ENCODE assay signal across 11 mouse cellular contexts in the genomic region with DNA sequence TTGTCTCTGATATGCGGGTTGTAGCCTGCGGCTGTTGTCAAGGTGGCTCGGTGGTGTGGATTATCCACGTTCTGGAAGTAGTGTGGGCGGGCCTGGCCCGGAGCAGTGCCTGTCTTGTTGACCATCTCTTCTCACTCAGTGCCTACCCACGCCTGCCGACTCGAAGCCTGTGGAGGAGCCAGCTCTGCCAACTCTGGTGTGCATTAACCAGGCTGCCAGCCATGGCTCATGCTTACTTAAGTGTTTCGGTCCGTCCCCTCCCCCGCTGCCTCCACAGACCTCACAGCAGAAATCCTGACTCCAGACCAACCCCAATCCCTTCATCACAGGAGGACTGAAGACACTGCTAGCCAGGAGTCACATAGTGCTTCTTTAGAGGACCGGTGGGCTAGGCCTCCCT. TPM values are rescaled to one million over a fixed set of nuclear protein-coding genes. Genes with fewer than 3 reads are reported as not detected.
DNase-seq lines count a peak whose midpoint lies in the region; ATAC-seq and TF ChIP-seq lines count a peak whose summit lies in the region.
"Had no signal": no experiment of that assay in that cellular context is flagged by ENCODE, and none has a peak within 500 bp of the region (broad histone marks: within the 10 kb centered on the region; RNA-seq: fewer than 3 reads in every experiment).

No protein-coding gene starts in this region.

- H3K27me3 ChIP-seq in heart, embryonic 16.5 days (ENCODE audit: control insufficient read depth, insufficient read depth, low read length), result no peaks in the 10 kb centered on the region
- no peaks in the 10 kb centered on the region for H3K27me3 ChIP-seq in kidney, postnatal 0 days (ENCODE audit: insufficient read depth, low read length)
- no peaks in the 10 kb centered on the region for H3K27me3 ChIP-seq in myocyte (ENCODE audit: control insufficient read depth, insufficient read depth, insufficient read length)
- H3K27me3 ChIP-seq in midbrain, embryonic 16.5 days (ENCODE audit: control insufficient read depth, insufficient read depth, low read depth, low read length), result peaks cover 4% of the 10 kb centered on the region

- TF ChIP-seq CTCF in kidney, postnatal 0 days (IDR thresholded peaks at IDR 0.05; ENCODE audit: low read depth), result no peak

- H3K4me2 ChIP-seq in heart, embryonic 16.5 days (ENCODE audit: low read depth, low read length), result no peak overlapping the region
- no peak overlapping the region for H3K4me2 ChIP-seq in kidney, postnatal 0 days (ENCODE audit: low read length)
- peak overlapping the region; percentile 76 for H3K4me2 ChIP-seq in myocyte (ENCODE audit: low read depth)
- H3K4me2 ChIP-seq in midbrain, embryonic 16.5 days (ENCODE audit: low read length), result no peak overlapping the region

- ATAC-seq in heart, embryonic 16.5 days (replicated peaks; ENCODE audit: extremely low read depth, insufficient read depth, low FRiP score), result no peak
- peak; percentile 84 for ATAC-seq in frontal cortex, adult (ENCODE audit: low TSS enrichment)
- ATAC-seq in kidney, postnatal 0 days (replicated peaks; ENCODE audit: low FRiP score, low read depth), result no peak
- no peak for ATAC-seq in midbrain, embryonic 16.5 days

- H3K79me2 ChIP-seq in myocyte (ENCODE audit: control insufficient read depth, insufficient read depth), result peaks cover 58% of the 10 kb centered on the region

- H3K36me3 ChIP-seq in heart, embryonic 16.5 days (ENCODE audit: control insufficient read depth, insufficient read depth), result peaks cover 3% of the 10 kb centered on the region
- H3K36me3 ChIP-seq in kidney, postnatal 0 days (ENCODE audit: insufficient read depth, low read length), result no peaks in the 10 kb centered on the region
- no peaks in the 10 kb centered on the region for H3K36me3 ChIP-seq in myocyte (ENCODE audit: control insufficient read depth, insufficient read depth)
- no peaks in the 10 kb centered on the region for H3K36me3 ChIP-seq in midbrain, embryonic 16.5 days (ENCODE audit: control insufficient read depth, insufficient read depth, low read length)
- H3K36me3 ChIP-seq: embryonic facial prominence, embryonic 12.5 days had no signal

- no peak overlapping the region for H3K4me3 ChIP-seq in heart, embryonic 16.5 days (ENCODE audit: low read length)
- H3K4me3 ChIP-seq in kidney, postnatal 0 days (replicated peaks; ENCODE audit: low read depth, low read length), result no peak overlapping the region
- H3K4me3 ChIP-seq in myocyte, result no peak overlapping the region
- no peak overlapping the region for H3K4me3 ChIP-seq in midbrain, embryonic 16.5 days (ENCODE audit: low read depth, low read length)
- H3K4me3 ChIP-seq: embryonic facial prominence, embryonic 12.5 days had no signal

- no peak for TF ChIP-seq POLR2A in myocyte (IDR thresholded peaks at IDR 0.05; ENCODE audit: insufficient read length, low read depth)

- no peak overlapping the region for H3K9ac ChIP-seq in heart, embryonic 16.5 days (ENCODE audit: low read length)
- H3K9ac ChIP-seq in kidney, postnatal 0 days (ENCODE audit: low read depth, low read length), result no peak overlapping the region
- no peak overlapping the region for H3K9ac ChIP-seq in midbrain, embryonic 16.5 days (ENCODE audit: low read depth, low read length)
- H3K9ac ChIP-seq: embryonic facial prominence, embryonic 12.5 days had no signal

- peak overlapping the region; percentile 88; the same call in 1 of the 2 replicates for H3K27ac ChIP-seq in heart, embryonic 16.5 days (ENCODE audit: low read length)
- peak overlapping the region; percentile 62; the same call in 1 of the 2 replicates for H3K27ac ChIP-seq in kidney, postnatal 0 days
- no peak overlapping the region for H3K27ac ChIP-seq in midbrain, embryonic 16.5 days (ENCODE audit: low read length)

- no peaks in the 10 kb centered on the region for H3K9me3 ChIP-seq in heart, embryonic 16.5 days (replicated peaks; ENCODE audit: control insufficient read depth, low read length)
- no peaks in the 10 kb centered on the region for H3K9me3 ChIP-seq in kidney, postnatal 0 days (replicated peaks; ENCODE audit: low read length)
- no peaks in the 10 kb centered on the region for H3K9me3 ChIP-seq in midbrain, embryonic 16.5 days (replicated peaks; ENCODE audit: control insufficient read depth, low read length, poor library complexity, severe bottlenecking)
- H3K9me3 ChIP-seq: embryonic facial prominence, embryonic 12.5 days had no signal

- no peak overlapping the region for H3ac ChIP-seq in myocyte (ENCODE audit: control insufficient read depth, insufficient read length)

- intact Hi-C loops in heart, postnatal 14 days (cut with DNase I), result no loop called here

- H3K4me1 ChIP-seq in heart, embryonic 16.5 days (ENCODE audit: control insufficient read depth, insufficient read depth, low read length), result peaks cover 81% of the 10 kb centered on the region
- peaks cover 75% of the 10 kb centered on the region for H3K4me1 ChIP-seq in kidney, postnatal 0 days (replicated peaks; ENCODE audit: insufficient read depth, low read length)
- peaks cover 6% of the 10 kb centered on the region; the same call in 1 of the 2 replicates for H3K4me1 ChIP-seq in midbrain, embryonic 16.5 days (ENCODE audit: control insufficient read depth, insufficient read depth, low read length)

- 52% methylated on average over 13 of the region's 13 CpGs for WGBS in heart, embryonic 16.5 days
- WGBS in kidney, postnatal 0 days, result 53% methylated on average over 13 of the region's 13 CpGs
- 72% methylated on average over 13 of the region's 13 CpGs for WGBS in midbrain, embryonic 16.5 days

- DNase-seq in heart, postnatal 14 days, result no peak
- no peak for DNase-seq in kidney, postnatal 0 days (ENCODE audit: low spot score)
- no peak for DNase-seq in thymus, postnatal 36 days
- DNase-seq in gastrocnemius, postnatal 4 days (ENCODE audit: low spot score in 2 of 2), result no peak
- DNase-seq: adrenal gland, postnatal 25 days had no signal

TF ChIP-seq in myocyte, 11 proteins besides CTCF, POLR2A, EP300 and RAD21:
- peak; percentile 35 for TF ChIP-seq POLR2AphosphoS2 (IDR thresholded peaks at IDR 0.05; ENCODE audit: insufficient read length, low read depth)
- no peak for TF ChIP-seq TCF12 (IDR thresholded peaks at IDR 0.05; ENCODE audit: insufficient read depth, poor library complexity, severe bottlenecking)
- TF ChIP-seq CEBPB (IDR thresholded peaks at IDR 0.05; ENCODE audit: insufficient read depth, poor library complexity, severe bottlenecking), result no peak

RNA-seq across cellular contexts. Expression of a gene that starts 4.7 kb away (rescaled TPM):
- polyA plus RNA-seq in heart, embryonic 16.5 days (2015; fragmentation: Nextera tagmentation; extraction: Ambion mirVana), result 29.3 and 38.6 TPM in 2 replicates
- 10 to 100 TPM; 26.1 to 28.4 TPM for total RNA-seq in heart, postnatal 14 days (2021)
- 18.1 and 19.8 TPM in 2 replicates for polyA plus RNA-seq in kidney, postnatal 0 days (2015; fragmentation: Nextera tagmentation; extraction: Ambion mirVana)
- 58.3 TPM for polyA plus RNA-seq in myocyte (2012; fragmentation: generic; extraction: Trizol)
- 7.3 and 7.8 TPM in 2 replicates for polyA plus RNA-seq in midbrain, embryonic 16.5 days (2015; fragmentation: Nextera tagmentation; extraction: Ambion mirVana)
- total RNA-seq in gastrocnemius, postnatal 4 days (2021), result 10 to 100 TPM; 44.4 to 46.1 TPM

RNA-seq across cellular contexts. Expression of a gene that starts 5.1 kb away (rescaled TPM):
- 0.22 TPM in 2 replicates for polyA plus RNA-seq in heart, embryonic 16.5 days (2015; fragmentation: Nextera tagmentation; extraction: Ambion mirVana)
- not detected for total RNA-seq in heart, postnatal 14 days (2021)
- 0.11 TPM in 1 of 2 replicates, not detected in the other for polyA plus RNA-seq in kidney, postnatal 0 days (2015; fragmentation: Nextera tagmentation; extraction: Ambion mirVana)
- 0.85 TPM for polyA plus RNA-seq in myocyte (2012; fragmentation: generic; extraction: Trizol)
- polyA plus RNA-seq in midbrain, embryonic 16.5 days (2015; fragmentation: Nextera tagmentation; extraction: Ambion mirVana), result not detected in 2 replicates
- total RNA-seq in gastrocnemius, postnatal 4 days (2021), result 1 to 10 TPM; 1.1 to 1.6 TPM
- total RNA-seq: ES-E14 had no signal

RNA-seq across cellular contexts. Expression of a gene that starts 58.6 kb away (rescaled TPM):
- 7.5 and 8.2 TPM in 2 replicates for polyA plus RNA-seq in heart, embryonic 16.5 days (2015; fragmentation: Nextera tagmentation; extraction: Ambion mirVana)
- total RNA-seq in heart, postnatal 14 days (2021), result 10 to 100 TPM in 1 of 2 experiments, 1 to 10 TPM in 1; 9.9 to 11.7 TPM
- 8.4 and 8.5 TPM in 2 replicates for polyA plus RNA-seq in kidney, postnatal 0 days (2015; fragmentation: Nextera tagmentation; extraction: Ambion mirVana)
- polyA plus RNA-seq in myocyte (2012; fragmentation: generic; extraction: Trizol), result 9.4 TPM
- 2.2 and 2.7 TPM in 2 replicates for polyA plus RNA-seq in midbrain, embryonic 16.5 days (2015; fragmentation: Nextera tagmentation; extraction: Ambion mirVana)
- total RNA-seq in gastrocnemius, postnatal 4 days (2021), result 10 to 100 TPM; 10.4 to 11.2 TPM
